Mouse (Mus musculus) large intestine, adult 2 months (tissue): ENCODE results near the gene Mustn1. TPM values are rescaled to one million over a fixed set of nuclear protein-coding genes. Genes with fewer than 3 reads are reported as not detected.
A peak's percentile ranks its signal among the peaks of the same experiment; 100 is the strongest.

Experiments used
- DNase-seq: peaks from one replicate; pipeline ENCODE4 v3.0.0-alpha.2; 2012; ENCODE audit warnings: low read depth, low spot score
- WGBS: fragments of 180-500 bp; shearing (Covaris S2); methylation state at CpG from one replicate; pipeline ENCODE4 v1.1.7; 2018; 5-methylcytosine and 5-hydroxymethylcytosine counted together
- polyA plus RNA-seq: library from polyadenylated mRNA; depleted of rRNA; stranded (reverse); fragments of >200 nt; gene quantifications from 2 replicates; pipeline ENCODE4 v1.2.3, GENCODE M21; 2012; rRNA removed

The Mustn1 gene
- polyA plus RNA-seq = 42.7 and 49.2 TPM in 2 replicates

DNA sequence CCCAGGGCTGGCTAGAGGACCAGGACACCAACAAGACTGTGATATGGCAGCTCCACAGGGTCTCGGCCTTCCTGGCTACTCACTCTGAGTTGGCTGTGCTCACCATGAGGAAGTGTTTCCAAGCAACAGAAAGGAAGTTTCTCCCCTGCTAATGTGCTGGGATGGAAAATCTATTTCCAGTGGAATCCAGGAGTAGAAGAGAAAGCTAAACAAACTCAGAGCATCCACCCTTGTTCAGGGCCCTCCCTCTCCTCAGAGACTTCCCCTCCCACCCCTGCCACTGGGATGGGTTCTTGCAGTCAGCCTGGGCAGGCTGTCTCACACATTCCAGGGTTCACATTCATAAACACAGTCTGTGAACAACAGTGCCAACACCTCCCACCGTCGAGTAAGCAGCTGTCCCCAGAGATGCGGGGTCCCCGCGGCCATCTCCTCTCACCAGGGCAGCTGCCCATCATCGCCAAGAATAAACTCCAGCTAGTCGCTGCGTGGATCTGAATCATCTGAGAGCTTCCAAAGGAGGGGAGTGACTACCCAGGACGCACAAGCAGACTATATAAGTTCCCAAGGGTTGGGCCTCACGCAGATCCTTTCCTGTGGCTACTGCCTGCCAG is at the start of gene Mustn1:
TSS of gene Mustn1 (plus strand) at position 243 of the 614 bp plus-strand sequence.
- DNase-seq = no peak

DNA sequence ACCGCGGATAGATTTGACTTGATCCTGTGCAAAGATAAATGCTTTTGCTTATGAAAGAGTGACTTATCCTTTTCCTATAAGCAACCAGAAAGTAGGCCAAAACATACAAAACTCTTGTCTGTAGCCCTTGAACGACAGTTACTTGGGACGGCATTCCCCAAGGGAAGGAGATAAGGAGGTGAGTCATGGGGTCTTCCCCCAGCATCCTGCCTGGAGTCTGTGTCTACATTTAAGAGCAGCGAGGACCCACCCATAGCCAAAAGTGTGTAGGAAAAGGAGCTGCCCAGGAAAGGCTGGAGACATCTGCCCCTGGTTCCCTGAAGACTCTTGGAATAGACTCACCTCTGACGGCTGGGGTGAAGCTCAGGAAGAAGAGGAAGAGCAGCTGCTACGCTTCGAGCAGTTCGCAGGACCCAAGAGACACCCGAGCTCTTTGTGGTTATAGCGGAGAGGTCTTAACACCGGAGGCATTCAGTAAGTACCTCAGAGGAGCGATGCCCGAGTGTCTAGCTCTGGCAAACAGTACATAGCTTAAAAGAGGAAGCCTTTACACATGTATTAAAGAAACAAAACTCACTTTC is 41.5 kb upstream of the Mustn1 start:
- WGBS = 79% methylated on average over 14 of the region's 14 CpGs
- DNase-seq = no peak

More for the DNA sequence above, at the start of gene Mustn1:
- WGBS = 54% methylated on average over 11 of the region's 11 CpGs

DNA sequence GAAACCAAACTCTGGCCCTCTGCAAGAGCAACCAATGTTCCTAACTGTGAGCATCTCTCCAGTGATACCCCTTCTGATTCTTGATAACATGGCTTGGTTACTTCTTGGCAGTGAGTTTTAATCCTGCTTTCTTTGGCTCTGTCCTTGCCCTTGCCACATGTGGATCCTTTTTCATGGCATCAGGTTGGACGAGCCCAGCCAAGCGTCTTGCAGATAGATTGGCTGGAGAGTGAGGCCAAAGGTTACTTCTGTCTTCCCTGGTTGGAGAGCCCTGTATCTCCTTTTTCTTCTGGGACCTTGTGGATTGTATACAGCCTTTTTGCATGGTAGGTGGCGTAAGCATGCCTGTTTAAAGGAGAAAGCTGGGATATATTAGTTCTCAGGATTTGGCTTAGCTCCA is 35.3 kb upstream of the Mustn1 start:
- 88% methylated on average over 3 of the region's 3 CpGs for WGBS
- no peak for DNase-seq

DNA sequence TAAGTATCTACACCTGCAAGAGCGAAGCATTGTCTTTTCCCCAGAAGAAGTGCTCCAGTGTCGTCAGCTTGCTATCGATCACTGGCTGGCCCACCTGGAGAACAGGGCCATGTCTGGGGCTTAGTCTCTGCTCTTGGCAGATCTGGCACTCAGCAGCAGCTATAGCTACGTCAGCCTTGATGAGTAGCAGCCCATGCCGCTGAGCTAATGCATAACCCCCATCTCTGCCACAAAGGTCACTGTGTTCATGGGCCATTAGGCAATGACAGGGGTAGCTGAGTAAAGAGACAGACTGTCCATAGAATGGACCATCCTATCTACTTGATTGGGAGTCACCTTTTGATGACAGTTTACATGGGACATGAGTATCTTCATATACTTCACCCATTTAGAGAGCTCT is 28.5 kb upstream of the Mustn1 start:
- 94% methylated on average over 5 of the region's 5 CpGs for WGBS
- DNase-seq = no peak

DNA sequence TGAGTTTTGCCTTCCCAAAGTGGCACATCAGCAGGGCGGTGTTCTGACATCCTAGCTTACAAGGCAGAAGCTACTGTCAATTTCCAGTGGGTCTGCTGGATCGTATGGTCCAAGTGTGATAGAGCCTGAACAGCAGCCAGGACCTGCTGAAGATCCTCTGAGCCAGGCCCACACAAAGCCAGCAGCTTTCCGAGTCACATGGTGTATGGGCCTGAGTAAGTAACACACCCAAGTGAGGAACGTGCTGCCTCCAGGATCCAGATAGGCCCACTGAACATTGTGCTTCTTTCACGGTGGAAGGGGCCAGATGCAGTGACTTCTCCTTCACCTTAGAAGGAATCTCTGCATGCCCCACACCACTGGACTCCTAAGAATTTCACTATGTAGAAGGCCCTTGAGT is 26.7 kb upstream of the Mustn1 start:
- 78% methylated on average over 5 of the region's 5 CpGs for WGBS
- no peak for DNase-seq

DNA sequence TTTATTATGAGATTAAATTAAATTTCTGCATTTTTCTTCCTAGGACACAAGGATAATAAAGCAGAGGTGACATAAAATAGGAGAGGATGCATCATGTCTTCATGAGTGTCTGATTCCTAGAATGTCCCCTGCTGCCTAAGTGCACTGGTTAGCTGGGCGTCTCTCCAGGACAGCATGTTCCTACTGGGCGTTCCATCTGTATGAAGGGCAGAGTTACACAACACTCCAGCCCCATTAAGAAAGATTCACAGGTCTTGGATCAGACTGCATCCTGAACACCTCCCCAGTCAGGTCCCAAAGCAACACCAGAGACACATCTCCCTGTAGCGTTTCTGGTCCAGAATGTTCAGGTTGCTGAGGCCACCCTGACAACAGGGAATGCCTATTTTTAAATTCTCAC is 23.7 kb upstream of the Mustn1 start:
- DNase-seq = no peak
- 87% methylated on average over 3 of the region's 3 CpGs for WGBS

DNA sequence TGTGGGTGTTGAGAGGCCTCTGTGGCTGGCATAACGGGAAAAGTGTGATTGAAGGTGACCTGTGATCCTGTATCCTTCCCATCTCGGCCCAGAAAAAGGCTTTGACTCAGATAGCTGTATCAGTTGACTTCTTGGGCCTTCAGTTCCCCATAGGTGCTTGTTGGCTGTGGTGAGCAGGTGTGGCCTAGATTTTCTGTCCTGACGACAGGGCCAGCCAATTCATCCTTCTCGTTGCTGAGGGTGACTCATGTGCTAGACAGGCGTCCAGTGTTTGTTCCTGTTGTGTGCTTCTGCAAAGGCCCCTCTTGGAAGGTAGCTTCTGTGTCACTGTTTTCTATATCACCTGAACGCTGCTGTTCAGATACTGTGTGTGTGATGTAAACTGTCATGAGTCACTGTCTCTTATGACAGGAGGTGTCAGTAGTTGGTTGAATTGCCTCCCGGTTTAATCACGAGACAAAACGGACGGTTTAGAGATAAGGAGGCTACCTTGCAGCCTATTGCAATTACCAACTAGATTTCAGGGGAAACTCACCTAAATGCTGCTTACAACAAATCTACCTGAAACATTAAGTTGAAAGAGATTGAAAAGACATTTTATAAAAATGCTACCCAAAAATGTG is 22.0 kb upstream of the Mustn1 start:
- DNase-seq = no peak

DNA sequence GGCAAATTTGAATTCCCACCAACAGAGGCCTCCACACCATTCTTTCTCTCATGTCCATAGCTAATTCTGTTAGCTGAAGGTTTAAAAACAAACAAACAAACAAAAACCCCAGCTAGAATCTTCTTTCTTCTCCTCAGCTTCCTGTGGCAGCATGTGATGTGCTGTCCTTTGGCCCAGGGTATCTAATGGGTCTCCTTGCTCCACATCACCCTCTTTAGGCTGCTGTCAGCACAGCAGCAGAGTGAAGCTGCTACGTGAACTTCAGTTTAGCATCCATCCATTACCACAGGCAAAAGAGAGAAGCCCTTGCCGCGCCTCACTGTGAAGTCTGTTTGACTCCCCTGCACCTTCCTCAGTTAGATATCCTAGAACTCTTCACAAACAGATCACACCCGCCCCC is 21.0 kb upstream of the Mustn1 start:
- WGBS = 81% methylated on average over 4 of the region's 4 CpGs

More for the DNA sequence above, 22.0 kb upstream of the Mustn1 start:
- 37% methylated on average over 10 of the region's 10 CpGs for WGBS

DNA sequence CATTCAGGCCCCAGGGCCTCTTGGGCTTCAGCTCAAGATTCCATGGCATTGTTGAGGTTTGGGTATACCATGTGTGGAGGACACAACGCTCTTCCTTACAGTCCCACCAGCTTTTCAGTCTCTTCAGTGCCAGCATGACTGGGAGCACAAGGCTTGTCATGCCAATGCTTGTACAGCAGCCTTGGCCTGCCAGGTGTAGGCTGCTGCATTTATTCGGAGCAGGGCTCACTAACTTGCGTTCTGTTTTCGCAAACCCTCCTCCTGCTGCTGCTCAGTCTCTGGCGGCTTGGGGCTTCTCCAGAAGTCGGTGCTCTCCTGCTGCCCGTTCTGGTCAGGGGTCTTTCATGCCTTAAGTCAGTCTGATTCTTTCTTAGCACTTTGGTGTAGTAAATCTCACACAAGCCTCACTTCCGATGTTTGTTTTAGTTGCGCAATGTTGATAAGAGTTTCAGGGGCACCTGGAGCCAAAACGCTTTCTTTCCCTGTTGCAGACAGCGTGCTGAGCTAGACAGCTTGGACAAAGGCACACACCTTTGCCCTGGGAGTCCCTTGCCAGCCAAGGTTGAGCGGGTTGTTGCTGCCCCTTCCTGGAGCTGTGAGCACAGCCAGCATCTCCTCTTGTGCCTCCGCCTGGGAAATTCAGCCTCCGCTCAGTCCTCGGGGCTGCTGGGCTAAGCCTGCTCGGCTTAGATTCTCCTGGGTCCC is 17.4 kb upstream of the Mustn1 start:
- WGBS = 19% methylated on average over 16 of the region's 16 CpGs
- DNase-seq = peak; percentile 40

More for the DNA sequence above, 21.0 kb upstream of the Mustn1 start:
- DNase-seq = no peak

DNA sequence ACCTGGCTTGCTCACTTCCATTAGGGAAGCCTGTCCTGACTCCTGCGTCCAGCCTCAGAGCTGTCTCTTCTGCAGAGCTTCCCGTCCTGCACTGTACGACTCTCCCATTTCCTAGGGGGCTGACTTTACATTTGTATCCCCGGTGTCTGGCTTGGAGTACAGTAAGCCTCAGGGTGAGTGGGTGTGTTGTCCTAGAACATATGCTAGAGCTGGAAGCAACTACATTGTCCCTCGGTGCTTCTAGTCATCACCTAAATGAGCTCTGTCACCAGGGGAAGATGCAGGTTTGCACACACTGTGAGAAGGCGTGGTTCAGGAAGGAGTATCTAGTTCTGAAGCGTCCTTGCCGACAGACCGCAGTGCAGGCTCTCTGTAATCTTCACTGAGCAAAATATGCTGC is 16.6 kb upstream of the Mustn1 start:
- no peak for DNase-seq
- WGBS = 47% methylated on average over 9 of the region's 9 CpGs

DNA sequence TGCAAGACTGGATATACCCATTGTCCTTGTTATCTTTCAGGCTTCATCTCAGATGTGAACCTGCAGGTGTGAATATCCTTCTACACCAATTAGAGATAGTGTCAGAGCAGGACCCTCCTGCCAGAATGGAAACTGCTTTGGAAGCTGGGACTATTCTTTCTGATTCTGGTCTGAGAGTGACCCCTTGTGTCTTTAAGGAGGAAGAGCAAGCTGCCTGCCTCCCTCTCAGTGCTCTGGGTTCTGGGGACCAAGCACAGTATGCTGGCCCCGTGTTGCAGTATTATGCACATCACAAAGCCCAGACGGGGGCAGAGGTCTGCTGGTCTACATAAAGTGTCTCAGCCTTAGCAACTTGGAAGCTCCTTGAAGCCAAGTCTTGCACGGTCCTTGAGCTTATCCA is 13.7 kb upstream of the Mustn1 start:
- no peak for DNase-seq
- 78% methylated on average over 3 of the region's 3 CpGs for WGBS

DNA sequence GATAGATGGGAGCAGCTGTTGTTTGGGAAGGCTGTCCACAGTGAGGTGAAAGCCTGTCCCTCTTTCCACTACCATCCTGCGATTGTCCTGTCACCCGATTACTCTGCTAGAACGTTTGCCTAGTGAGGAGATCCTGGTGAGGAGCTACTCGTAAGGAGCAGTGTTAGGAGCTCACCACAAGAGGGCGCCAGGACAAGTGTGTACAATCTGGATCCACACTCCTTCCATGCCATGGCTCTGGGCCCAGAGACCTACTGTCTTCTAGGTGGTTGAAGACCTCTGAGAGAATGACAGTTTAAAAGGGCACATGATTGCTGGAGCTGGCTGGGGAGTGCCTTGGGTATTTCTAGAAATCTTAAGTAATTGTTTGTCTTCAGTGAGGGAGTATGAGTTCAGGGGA is 12.0 kb upstream of the Mustn1 start:
- peak; percentile 42 for DNase-seq
- 26% methylated on average over 5 of the region's 5 CpGs for WGBS

DNA sequence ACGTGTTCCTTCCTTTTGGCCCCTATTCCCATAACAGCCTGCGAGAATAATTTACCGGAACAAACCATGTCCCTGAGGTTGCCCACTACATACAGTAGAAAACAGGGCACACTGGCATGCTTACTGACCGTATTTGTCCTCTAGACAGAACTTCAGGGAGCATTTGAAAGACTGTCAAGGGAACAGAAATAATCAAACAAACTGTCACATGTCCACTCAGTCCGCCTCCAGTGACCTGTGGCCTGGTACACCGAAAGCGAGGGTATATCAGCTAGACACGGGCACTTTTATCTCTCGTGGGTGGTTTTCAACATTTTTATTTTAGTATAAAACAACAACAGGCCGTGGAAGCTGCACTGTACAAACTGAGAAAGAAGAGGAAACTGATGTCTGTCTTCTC is 10.2 kb upstream of the Mustn1 start:
- 91% methylated on average over 10 of the region's 10 CpGs for WGBS

DNA sequence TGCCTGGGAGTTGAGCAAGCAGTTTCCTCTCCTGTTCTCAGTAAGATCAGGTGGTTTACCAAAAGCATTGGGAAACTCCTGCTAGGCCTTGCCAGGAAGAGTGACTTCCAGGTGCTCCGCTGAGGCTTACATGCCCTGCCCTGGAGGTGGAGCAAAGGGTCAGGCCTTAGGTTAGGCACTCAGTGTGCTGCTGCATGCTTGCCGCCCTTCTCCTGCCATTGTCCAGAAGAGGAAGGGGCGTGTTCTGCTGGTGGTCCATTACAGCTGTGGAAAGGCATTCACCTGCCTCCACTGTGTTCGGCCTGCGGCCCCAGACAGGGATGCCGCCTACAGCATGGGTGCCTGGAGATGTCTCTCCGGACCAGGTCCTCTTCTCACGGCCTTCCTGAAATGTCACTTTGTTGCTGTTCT is 9.6 kb upstream of the Mustn1 start:
- no peak for DNase-seq
- 93% methylated on average over 8 of the region's 8 CpGs for WGBS

More for the DNA sequence above, 10.2 kb upstream of the Mustn1 start:
- DNase-seq = no peak

DNA sequence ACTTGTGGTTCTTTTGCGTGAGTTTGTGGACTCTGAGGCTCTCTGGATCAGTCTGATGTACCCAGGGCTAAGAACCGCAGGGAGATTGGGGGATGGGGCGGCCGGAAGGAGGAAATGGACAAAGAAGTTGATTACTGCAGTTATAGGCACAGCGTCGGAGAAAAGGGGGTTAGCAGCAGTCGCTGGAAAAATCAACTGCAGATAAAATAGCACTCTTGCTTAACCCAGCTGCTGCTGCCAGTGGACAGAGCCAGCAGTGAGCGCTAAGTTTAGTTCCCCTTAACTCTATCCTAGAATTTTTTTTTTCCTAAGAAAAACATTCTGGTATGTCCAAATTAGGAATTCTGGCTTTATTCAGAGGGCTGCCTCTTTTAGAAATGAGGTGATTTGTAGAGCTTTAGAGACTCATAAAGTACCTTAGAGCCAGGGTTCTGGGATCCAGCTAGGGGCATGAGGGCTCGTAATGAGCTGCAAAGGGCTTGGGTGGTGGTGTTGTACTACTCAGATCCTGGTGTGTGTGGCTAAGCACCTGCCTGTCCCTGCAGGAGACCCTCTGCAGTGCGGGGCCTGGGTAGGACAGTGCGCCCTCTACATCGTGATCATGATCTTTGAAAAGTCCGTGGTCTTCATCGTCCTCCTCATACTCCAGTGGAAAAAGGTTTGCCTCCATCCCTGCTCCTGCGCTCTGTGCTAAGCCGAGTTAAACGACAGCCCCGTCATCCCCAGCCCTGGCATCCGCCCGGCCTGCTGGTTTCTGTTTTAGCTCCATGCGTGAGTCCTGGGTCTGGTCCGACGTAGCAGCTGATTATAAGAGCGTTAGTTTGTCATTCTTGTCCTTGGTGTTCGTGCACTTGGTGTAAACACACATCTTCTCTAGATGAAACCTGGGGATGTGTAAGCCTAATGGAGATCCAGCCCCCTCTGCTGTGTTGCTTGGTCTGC is 8.5 kb upstream of the Mustn1 start:
- WGBS = 76% methylated on average over 25 of the region's 25 CpGs
- no peak for DNase-seq

DNA sequence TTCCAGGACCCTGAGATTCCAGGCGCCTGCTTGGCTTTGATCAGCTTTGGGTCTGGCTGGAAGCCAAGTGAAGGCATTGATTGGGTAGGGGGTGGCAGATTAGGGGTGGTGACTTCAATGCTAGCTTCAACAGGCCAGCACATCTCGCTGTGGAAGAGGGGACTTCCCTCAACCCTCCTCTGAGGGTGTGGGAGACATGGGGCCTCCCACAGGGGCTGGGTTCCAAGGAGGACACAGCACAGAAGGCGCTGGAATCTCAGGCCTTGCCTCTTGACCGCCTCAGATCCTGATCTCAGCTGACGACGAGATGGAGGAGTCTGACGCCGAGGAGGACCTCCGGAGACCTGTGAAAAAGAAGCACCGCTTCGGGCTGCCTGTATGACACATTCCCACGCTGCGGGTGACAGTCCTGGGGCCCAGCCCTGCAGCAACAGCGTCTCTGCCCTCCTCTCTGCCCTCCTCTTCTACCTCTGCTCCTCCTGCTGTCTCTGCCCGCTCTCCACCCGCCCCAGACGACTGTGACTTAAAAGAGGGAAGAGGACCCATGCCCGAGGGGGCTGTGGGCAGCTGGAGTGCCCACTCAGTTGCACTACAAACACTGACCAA is 4.8 kb upstream of the Mustn1 start:
- WGBS = 85% methylated on average over 18 of the region's 18 CpGs
- DNase-seq = no peak

DNA sequence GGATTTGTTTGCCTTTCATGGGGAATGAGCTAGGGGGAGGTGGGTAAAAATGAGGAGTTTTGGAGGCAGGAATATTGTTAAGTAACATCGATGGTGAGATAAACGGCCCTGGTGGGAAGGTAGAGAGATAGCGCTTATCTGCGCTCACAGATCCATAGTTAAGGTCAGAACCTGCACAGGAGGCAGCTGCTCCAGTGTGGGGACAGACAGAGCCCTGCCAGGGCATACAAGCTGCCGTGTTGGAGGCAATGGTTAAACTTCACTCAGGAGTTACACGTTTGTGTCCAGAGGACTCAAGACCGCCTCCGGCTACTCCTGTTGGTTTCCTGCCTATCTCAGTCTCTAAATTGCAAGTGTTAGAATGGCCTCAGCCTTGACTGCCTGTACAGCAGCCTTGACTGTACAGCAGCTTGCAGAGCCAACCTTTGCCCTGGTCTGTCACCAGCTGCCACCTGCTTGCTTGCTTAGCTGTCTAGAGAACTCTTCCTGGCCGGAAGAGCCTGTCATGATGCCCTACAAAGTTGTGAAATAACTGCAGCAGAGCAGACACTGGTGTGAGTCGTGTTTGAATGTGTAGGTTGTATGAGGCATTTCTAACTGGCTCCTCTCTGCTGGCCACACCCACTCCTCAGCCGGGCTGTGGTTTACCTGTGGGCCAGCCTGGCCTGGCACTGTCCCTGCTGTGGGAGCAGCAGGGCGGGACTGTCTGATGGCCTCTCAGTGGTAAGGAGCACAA is 3.7 kb upstream of the Mustn1 start:
- WGBS = 39% methylated on average over 12 of the region's 12 CpGs

DNA sequence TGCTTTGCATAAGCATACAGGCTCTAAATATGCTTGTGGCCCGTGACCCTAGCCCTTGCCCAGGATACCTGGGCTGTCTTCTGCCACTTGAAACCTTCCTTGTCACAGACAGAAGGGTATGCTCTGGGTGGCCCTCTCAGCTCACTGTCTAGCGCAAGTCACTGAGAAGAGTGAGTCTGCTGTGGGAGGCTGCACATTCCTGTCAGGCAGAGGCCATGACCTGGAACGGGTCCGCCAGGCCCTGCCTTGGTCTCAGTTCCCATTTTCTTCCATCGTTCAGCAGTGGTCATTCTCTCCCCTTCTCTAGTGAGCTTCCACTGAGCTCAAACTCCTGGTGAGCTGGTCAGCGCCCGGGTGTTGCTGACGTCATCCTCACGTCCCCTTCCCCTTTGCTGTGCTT is 3.0 kb upstream of the Mustn1 start:
- 81% methylated on average over 9 of the region's 9 CpGs for WGBS
- no peak for DNase-seq

More for the DNA sequence above, 3.7 kb upstream of the Mustn1 start:
- no peak for DNase-seq
